Mouse (Mus musculus) E14TG2a.4 (cell line): ENCODE data around the gene Nsun7.

Source experiments
- CTCF ChIP-seq: conservative IDR thresholded peaks from 2 replicates; pipeline ENCODE4 v1.5.1; 2014; ENCODE audit warnings: low read length
- NANOG ChIP-seq: IDR thresholded peaks from 2 replicates; pipeline ENCODE4 v1.6.1; 2014; ENCODE audit warnings: borderline replicate concordance, low read length, mixed read lengths

- TF ChIP-seq CTCF (no peak), NANOG (no peak)
Observed at GRCm38 (mm10) chr5:66259756-66260448, at the start of gene Nsun7.
